Mouse (Mus musculus) neural tube, embryonic 12.5 days (tissue): ENCODE measurements around the gene Txnrd2. TPM values are rescaled to one million over a fixed set of nuclear protein-coding genes. Genes with fewer than 3 reads are reported as not detected.
A peak's percentile ranks its signal among the peaks of the same experiment; 100 is the strongest.

ENCODE experiments used
- ATAC-seq: fragments of 200-750 bp; cut with Nextera tagmentation; 2 replicates; pipeline ENCODE4 v1.8.0; 2017; ENCODE audit warnings: low read depth, mild to moderate bottlenecking, moderate TSS enrichment, moderate library complexity; ENCODE audit not compliant: low FRiP score
- H3K27ac ChIP-seq: fragments of 300-500 bp; sonication (generic); 2 replicates; pipeline ENCODE4 v1.5.1; 2016
- H3K27me3 ChIP-seq: fragments of 300-500 bp; sonication (generic); replicated peaks from 2 replicates; pipeline ENCODE4 v1.6.1; 2016; ENCODE audit warnings: mild to moderate bottlenecking
- H3K36me3 ChIP-seq: fragments of 300-500 bp; sonication (generic); 2 replicates; pipeline ENCODE4 v1.6.1; 2016; ENCODE audit warnings: mild to moderate bottlenecking
- H3K4me1 ChIP-seq: fragments of 300-500 bp; sonication (generic); 2 replicates; pipeline ENCODE4 v1.6.1; 2016
- H3K4me2 ChIP-seq: fragments of 300-500 bp; sonication (generic); replicated peaks from 2 replicates; pipeline ENCODE4 v1.6.1; 2016; ENCODE audit warnings: mild to moderate bottlenecking
- H3K4me3 ChIP-seq: fragments of 300-500 bp; sonication (generic); 2 replicates; pipeline ENCODE4 v1.5.1; 2016
- H3K9ac ChIP-seq: fragments of 300-500 bp; sonication (generic); 2 replicates; pipeline ENCODE4 v1.6.1; 2016; ENCODE audit warnings: mild to moderate bottlenecking
- H3K9me3 ChIP-seq: fragments of 300-500 bp; sonication (generic); 2 replicates; pipeline ENCODE4 v1.6.1; 2016; ENCODE audit warnings: mild to moderate bottlenecking
- WGBS: fragments of 180-500 bp; shearing (Covaris S2); methylation state at CpG from one replicate; pipeline ENCODE4 v1.1.7; 2016; 5-methylcytosine and 5-hydroxymethylcytosine counted together
- polyA plus RNA-seq: library from polyadenylated mRNA; unstranded; fragments of >200 nt; fragmentation: Nextera tagmentation; extraction: Ambion mirVana; gene quantifications from 2 replicates; pipeline ENCODE4 v1.2.1, GENCODE M21; 2016

The Txnrd2 gene
- polyA plus RNA-seq, 1 experiment from 2014 or later = 24.8 TPM

- Histone ChIP-seq H3K4me2 (no peak overlapping the region), H3K9ac (no peak overlapping the region), H3K27me3 (no peaks in the 10 kb centered on the region), H3K9me3 (no peaks in the 10 kb centered on the region), H3K4me1 (peaks cover 5% of the 10 kb centered on the region; the same call in 1 of the 2 replicates), H3K36me3 (peaks cover 3% of the 10 kb centered on the region; the same call in 1 of the 2 replicates), H3K27ac (no peak overlapping the region), H3K4me3 (no peak overlapping the region)
- ATAC-seq = no peak
- WGBS = 69% methylated on average over 6 of the region's 6 CpGs
These were observed 21.9 kb downstream of the Txnrd2 start for GRCm38 (mm10) chr16:18448104-18448503.

- 93% methylated on average over 4 of the region's 4 CpGs for WGBS
- no peak overlapping the region for H3K27ac ChIP-seq
- H3K9me3 ChIP-seq = no peaks in the 10 kb centered on the region
- H3K4me2 ChIP-seq = no peak overlapping the region
- ATAC-seq = no peak
- H3K4me3 ChIP-seq = no peak overlapping the region
- H3K36me3 ChIP-seq = peaks cover 3% of the 10 kb centered on the region; the same call in 1 of the 2 replicates
- no peak overlapping the region for H3K9ac ChIP-seq
- H3K4me1 ChIP-seq = peaks cover 8% of the 10 kb centered on the region; the same call in 1 of the 2 replicates
- H3K27me3 ChIP-seq = no peaks in the 10 kb centered on the region
These were observed 22.8 kb downstream of the Txnrd2 start for GRCm38 (mm10) chr16:18449005-18449404.

DNA sequence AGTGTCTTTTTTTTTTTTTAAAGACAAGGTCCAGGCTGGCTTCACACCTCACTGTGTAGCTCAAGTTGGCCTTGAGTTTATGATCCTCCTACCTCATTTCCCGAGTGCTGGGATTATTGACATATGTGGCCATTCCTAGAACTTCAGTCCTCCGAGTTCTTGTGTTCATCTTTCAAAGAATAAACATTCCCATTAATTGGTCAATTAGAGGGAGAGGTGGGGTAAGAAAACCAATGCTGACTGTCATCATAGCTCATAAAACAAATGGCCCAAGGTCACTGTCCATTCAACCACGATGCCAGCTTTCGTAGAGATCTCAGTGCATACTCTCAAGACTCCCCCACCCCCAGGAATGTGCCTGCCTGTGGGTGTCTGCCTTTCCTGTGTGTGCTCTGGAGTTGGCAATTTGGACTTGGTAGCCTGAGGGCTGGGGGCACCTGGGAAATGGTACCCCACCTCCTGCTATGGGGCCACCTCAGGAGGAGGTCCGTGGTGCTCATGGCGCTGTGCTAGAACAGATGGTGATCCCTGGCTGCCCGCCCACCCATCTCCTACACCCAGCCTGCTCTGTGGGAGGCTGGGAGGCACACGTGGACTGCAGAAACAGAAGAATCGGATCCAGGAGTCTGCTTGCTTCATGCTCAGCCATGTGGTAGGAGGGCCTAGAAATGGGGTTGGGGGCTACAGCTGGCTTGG is 25.4 kb downstream of the Txnrd2 start:
- Histone ChIP-seq H3K27ac (no peak overlapping the region), H3K4me2 (no peak overlapping the region), H3K27me3 (no peaks in the 10 kb centered on the region), H3K4me1 (peaks cover 8% of the 10 kb centered on the region; the same call in 1 of the 2 replicates), H3K4me3 (no peak overlapping the region), H3K36me3 (no peaks in the 10 kb centered on the region; the same call in 1 of the 2 replicates), H3K9ac (no peak overlapping the region), H3K9me3 (no peaks in the 10 kb centered on the region)
- WGBS = 65% methylated on average over 9 of the region's 9 CpGs
- no peak for ATAC-seq

DNA sequence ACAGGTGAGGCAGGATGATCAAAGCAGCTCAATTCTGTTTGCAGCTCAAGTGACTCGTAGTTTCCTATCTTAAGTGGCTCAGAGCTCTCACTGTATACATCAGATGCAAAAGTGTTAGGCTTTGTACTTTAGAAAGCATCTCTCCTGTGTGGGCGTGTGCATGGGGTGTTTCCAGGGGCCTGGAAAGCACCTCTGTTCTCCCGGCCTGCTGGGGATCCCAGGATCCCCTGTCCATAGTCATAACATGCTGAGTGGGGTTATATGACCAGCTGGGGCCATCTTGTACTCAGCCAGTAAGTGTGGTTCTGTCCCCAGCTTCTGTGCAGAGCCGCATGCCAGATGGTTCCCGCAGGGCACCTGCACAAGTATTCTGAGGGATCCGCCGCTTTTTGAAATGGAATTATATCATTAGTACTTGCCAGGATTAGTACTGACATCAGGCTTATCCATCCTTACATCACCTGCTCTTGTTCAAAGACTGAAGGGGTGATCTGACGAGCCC is 26.2 kb downstream of the Txnrd2 start:
- 87% methylated on average over 8 of the region's 8 CpGs for whole genome bisulfite sequencing

DNA sequence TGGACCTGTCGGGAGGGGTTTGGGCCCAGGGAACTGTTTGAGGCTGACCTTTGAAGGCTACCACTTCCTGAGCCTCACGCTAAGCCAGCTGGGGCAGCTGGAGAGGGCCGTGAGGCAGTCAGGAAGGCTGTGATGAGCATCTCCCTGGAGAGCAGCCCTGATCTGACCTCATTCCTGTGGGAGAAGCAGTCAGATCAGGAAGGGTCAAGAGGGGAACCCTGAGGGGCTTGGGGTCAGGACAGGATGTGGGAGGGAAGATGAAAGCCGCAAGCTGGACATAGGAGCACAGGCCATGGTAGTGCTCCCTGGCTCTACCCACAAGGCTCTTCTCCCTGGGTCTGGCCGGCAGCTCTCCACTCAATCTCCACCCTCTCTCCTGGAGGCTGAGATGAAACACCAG is 27.7 kb downstream of the Txnrd2 start:
- WGBS = 45% methylated on average over 5 of the region's 5 CpGs

More for the DNA sequence above, 26.2 kb downstream of the Txnrd2 start:
- Histone ChIP-seq H3K9ac (no peak overlapping the region), H3K4me1 (peaks cover 8% of the 10 kb centered on the region; the same call in 1 of the 2 replicates), H3K27ac (no peak overlapping the region), H3K4me3 (no peak overlapping the region), H3K4me2 (no peak overlapping the region), H3K9me3 (no peaks in the 10 kb centered on the region), H3K27me3 (no peaks in the 10 kb centered on the region), H3K36me3 (no peaks in the 10 kb centered on the region; the same call in 1 of the 2 replicates)
- ATAC-seq = no peak

DNA sequence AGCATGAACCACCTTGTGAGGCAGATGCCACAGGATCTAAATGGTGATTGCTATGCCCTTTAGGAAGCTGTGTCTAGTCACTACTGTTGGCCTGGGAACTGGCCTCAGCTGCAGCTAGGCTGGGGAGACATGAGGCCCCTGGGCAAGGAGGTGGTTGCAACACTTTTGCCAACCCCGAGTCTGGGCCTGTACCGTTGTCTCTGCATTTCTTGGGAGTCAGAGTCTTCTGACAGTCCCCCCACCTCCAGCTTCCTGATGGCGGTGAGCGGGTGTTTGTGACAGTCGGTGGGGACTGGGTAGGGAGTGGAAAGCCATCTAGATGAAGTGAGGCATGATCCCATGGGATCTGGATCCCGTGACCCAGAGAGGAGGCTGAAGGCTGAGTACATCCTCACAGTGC is 29.2 kb downstream of the Txnrd2 start:
- Histone ChIP-seq H3K4me2 (no peak overlapping the region), H3K27ac (no peak overlapping the region), H3K9me3 (no peaks in the 10 kb centered on the region), H3K27me3 (no peaks in the 10 kb centered on the region), H3K9ac (no peak overlapping the region), H3K4me1 (peaks cover 23% of the 10 kb centered on the region), H3K4me3 (no peak overlapping the region), H3K36me3 (no peaks in the 10 kb centered on the region)
- ATAC-seq = no peak
- 92% methylated on average over 6 of the region's 6 CpGs for WGBS

More for the DNA sequence above, 27.7 kb downstream of the Txnrd2 start:
- Histone ChIP-seq H3K36me3 (no peaks in the 10 kb centered on the region; the same call in 1 of the 2 replicates), H3K4me2 (no peak overlapping the region), H3K4me3 (no peak overlapping the region), H3K4me1 (peaks cover 9% of the 10 kb centered on the region; the same call in 1 of the 2 replicates), H3K27me3 (no peaks in the 10 kb centered on the region), H3K27ac (no peak overlapping the region), H3K9me3 (no peaks in the 10 kb centered on the region), H3K9ac (no peak overlapping the region)
- ATAC-seq = no peak

- Histone ChIP-seq H3K4me3 (no peak overlapping the region), H3K9me3 (no peaks in the 10 kb centered on the region), H3K4me1 (peaks cover 18% of the 10 kb centered on the region), H3K9ac (no peak overlapping the region), H3K4me2 (no peak overlapping the region), H3K27me3 (peaks cover 4% of the 10 kb centered on the region; the same call in 1 of the 2 replicates), H3K36me3 (no peaks in the 10 kb centered on the region), H3K27ac (no peak overlapping the region)
- no peak for ATAC-seq
These were observed 32.5 kb downstream of the Txnrd2 start for GRCm38 (mm10) chr16:18458661-18459060.

DNA sequence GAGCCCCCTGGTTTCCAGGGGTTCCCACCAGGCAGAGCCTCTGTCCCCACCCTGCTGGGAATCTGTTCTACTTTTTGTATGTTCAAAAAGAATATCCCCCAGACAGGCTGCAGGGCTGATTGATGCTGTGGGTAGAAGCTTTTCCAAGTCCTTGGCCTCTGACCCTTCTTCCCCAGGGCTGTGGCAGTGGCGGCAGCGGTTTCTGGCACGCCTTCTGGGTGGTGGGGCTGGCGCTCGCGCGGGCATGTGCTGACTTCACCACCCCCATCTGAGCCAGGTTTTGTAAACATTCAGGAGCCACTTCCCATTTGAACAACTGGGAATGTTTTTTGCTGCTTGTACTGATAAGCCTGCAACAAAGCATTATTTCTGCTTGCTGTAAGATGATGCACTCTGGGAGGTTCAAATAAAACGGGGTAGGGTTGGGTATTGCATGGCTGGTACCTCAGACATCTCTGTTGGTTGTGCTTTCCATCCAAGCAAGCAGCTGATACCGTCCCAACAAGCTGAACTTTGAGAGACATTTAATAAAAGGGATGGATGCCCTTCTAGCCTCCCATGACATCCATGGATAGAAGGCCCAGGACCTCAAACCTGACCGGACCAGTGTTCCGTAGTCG is 33.3 kb downstream of the Txnrd2 start:
- H3K4me1 ChIP-seq = peaks cover 16% of the 10 kb centered on the region
- peak; percentile 27; the same call in 1 of the 2 replicates for ATAC-seq
- no peaks in the 10 kb centered on the region for H3K9me3 ChIP-seq
- no peak overlapping the region for H3K27ac ChIP-seq
- 14% methylated on average over 12 of the region's 12 CpGs for WGBS
- no peaks in the 10 kb centered on the region for H3K36me3 ChIP-seq
- H3K9ac ChIP-seq = 0 out of 2 replicates have a peak overlapping the region, but pooled peaks have one; percentile 14
- no peak overlapping the region for H3K4me3 ChIP-seq
- H3K27me3 ChIP-seq = peaks cover 4% of the 10 kb centered on the region; the same call in 1 of the 2 replicates
- peak overlapping the region; percentile 44 for H3K4me2 ChIP-seq

- WGBS = 1% methylated on average over 11 of the region's 11 CpGs
- H3K9me3 ChIP-seq = no peaks in the 10 kb centered on the region
- peaks cover 16% of the 10 kb centered on the region for H3K4me1 ChIP-seq
- H3K4me2 ChIP-seq = peak overlapping the region; percentile 44
- peak overlapping the region; percentile 33; the same call in 1 of the 2 replicates for H3K9ac ChIP-seq
- no peak overlapping the region for H3K27ac ChIP-seq
- H3K27me3 ChIP-seq = peaks cover 7% of the 10 kb centered on the region; the same call in 1 of the 2 replicates
- ATAC-seq = peak; percentile 85
- H3K36me3 ChIP-seq = no peaks in the 10 kb centered on the region
- H3K4me3 ChIP-seq = no peak overlapping the region
These were observed 33.8 kb downstream of the Txnrd2 start for GRCm38 (mm10) chr16:18459955-18460370.

- no peak overlapping the region for H3K27ac ChIP-seq
- no peak overlapping the region for H3K9ac ChIP-seq
- WGBS = 81% methylated on average over 3 of the region's 3 CpGs
- no peaks in the 10 kb centered on the region for H3K36me3 ChIP-seq
- H3K9me3 ChIP-seq = no peaks in the 10 kb centered on the region
- H3K4me2 ChIP-seq = no peak overlapping the region
- H3K4me1 ChIP-seq = peaks cover 16% of the 10 kb centered on the region
- no peak for ATAC-seq
- H3K27me3 ChIP-seq = peaks cover 9% of the 10 kb centered on the region; the same call in 1 of the 2 replicates
- no peak overlapping the region for H3K4me3 ChIP-seq
These were observed 34.6 kb downstream of the Txnrd2 start for GRCm38 (mm10) chr16:18460826-18461225.

DNA sequence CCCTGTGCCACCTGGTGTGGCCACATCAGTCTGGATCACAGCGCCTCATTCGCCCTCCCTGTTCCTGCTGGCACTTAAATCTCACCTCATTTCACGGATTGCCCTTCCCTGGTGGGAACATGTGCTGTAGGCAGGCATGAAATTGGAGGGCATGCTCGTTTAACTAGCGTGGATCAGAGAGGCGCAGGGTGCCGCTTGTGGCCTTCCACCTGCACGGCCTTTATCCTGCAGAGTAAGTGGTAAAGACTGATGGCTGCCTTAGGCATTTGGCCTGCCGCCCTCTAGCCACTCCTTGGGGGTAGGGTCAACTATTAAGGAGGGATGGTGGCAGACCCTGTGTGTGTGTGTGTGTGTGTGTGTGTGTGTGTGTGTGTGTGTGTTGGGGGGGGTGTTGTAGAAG is 35.8 kb downstream of the Txnrd2 start:
- Histone ChIP-seq H3K4me3 (no peak overlapping the region), H3K27ac (no peak overlapping the region), H3K9me3 (no peaks in the 10 kb centered on the region), H3K4me2 (no peak overlapping the region), H3K27me3 (peaks cover 9% of the 10 kb centered on the region; the same call in 1 of the 2 replicates), H3K4me1 (peaks cover 16% of the 10 kb centered on the region), H3K9ac (no peak overlapping the region), H3K36me3 (no peaks in the 10 kb centered on the region)
- ATAC-seq = no peak
- 36% methylated on average over 9 of the region's 9 CpGs for WGBS

GRCm38 (mm10) chr16:18462598-18462997 is 36.4 kb downstream of the Txnrd2 start:
- 47% methylated on average over 8 of the region's 8 CpGs for WGBS
- H3K4me3 ChIP-seq = no peak overlapping the region
- H3K4me2 ChIP-seq = no peak overlapping the region
- ATAC-seq = no peak
- H3K27ac ChIP-seq = no peak overlapping the region
- H3K4me1 ChIP-seq = peaks cover 16% of the 10 kb centered on the region
- H3K9ac ChIP-seq = no peak overlapping the region
- H3K36me3 ChIP-seq = no peaks in the 10 kb centered on the region
- H3K9me3 ChIP-seq = no peaks in the 10 kb centered on the region
- peaks cover 9% of the 10 kb centered on the region; the same call in 1 of the 2 replicates for H3K27me3 ChIP-seq
